Mouse (Mus musculus) forebrain, postnatal 0 days (tissue): ENCODE measurements around the gene Adgrv1. TPM values are rescaled to one million over a fixed set of nuclear protein-coding genes. Genes with fewer than 3 reads are reported as not detected.
"Not testable (repeated sequence)": the region's sequence is repeated elsewhere in the genome, so short reads cannot be mapped to it uniquely, and the experiment has no call there.

Source experiments
- ATAC-seq: fragments of 200-750 bp; cut with Nextera tagmentation; 2 replicates; pipeline ENCODE4 v1.8.0; 2017; ENCODE audit warnings: mild to moderate bottlenecking, moderate library complexity
- DNase-seq: peaks from one replicate; pipeline ENCODE4 v3.0.0-alpha.2; 2015
- H3K27ac ChIP-seq: fragments of 300-500 bp; sonication (generic); 2 replicates; pipeline ENCODE4 v1.5.1; 2014; ENCODE audit warnings: low read depth, mild to moderate bottlenecking, antibody characterized with exemption, low read length, moderate library complexity, mixed read lengths
- H3K27me3 ChIP-seq: fragments of 300-500 bp; sonication (generic); 2 replicates; pipeline ENCODE4 v1.6.1; 2014; ENCODE audit warnings: mild to moderate bottlenecking, low read length, mixed read lengths; ENCODE audit not compliant: insufficient read depth
- H3K36me3 ChIP-seq: fragments of 300-500 bp; sonication (generic); 2 replicates; pipeline ENCODE4 v1.6.1; 2014; ENCODE audit warnings: mild to moderate bottlenecking, moderate library complexity; ENCODE audit not compliant: insufficient read depth
- H3K4me1 ChIP-seq: fragments of 300-500 bp; sonication (generic); 2 replicates; pipeline ENCODE4 v1.6.1; 2014; ENCODE audit warnings: antibody characterized with exemption; ENCODE audit not compliant: insufficient read depth
- H3K4me2 ChIP-seq: fragments of 300-500 bp; sonication (generic); 2 replicates; pipeline ENCODE4 v1.6.1; 2014; ENCODE audit warnings: low read depth, mild to moderate bottlenecking, moderate library complexity
- H3K4me3 ChIP-seq: fragments of 300-500 bp; sonication (generic); 2 replicates; pipeline ENCODE4 v1.5.1; 2014; ENCODE audit warnings: low read depth, low read length, mixed read lengths
- H3K9ac ChIP-seq: fragments of 300-500 bp; sonication (generic); 2 replicates; pipeline ENCODE4 v1.6.1; 2014; ENCODE audit warnings: mild to moderate bottlenecking
- H3K9me3 ChIP-seq: fragments of 300-500 bp; sonication (generic); 2 replicates; pipeline ENCODE4 v1.6.1; 2016; ENCODE audit warnings: low read length
- CTCF ChIP-seq: sonication (generic); IDR thresholded peaks from 2 replicates; pipeline ENCODE4 v1.5.1; 2016; ENCODE audit warnings: antibody characterized with exemption, control low read depth, low read depth
- WGBS: fragments of 180-500 bp; shearing (Covaris S2); extraction: QIAGEN DNeasy Blood & Tissue Kit; methylation state at CpG from one replicate; pipeline ENCODE4 v1.1.7; 2014; 5-methylcytosine and 5-hydroxymethylcytosine counted together
- polyA plus RNA-seq: library from polyadenylated mRNA; unstranded; fragments of >200 nt; fragmentation: Nextera tagmentation; extraction: Ambion mirVana; gene quantifications from 2 replicates; pipeline ENCODE4 v1.2.1, GENCODE M21; 2015
- total RNA-seq: library from RNA; depleted of rRNA; stranded (reverse); fragments of >200 nt; gene quantifications from 2 replicates; pipeline ENCODE4 v1.2.3, GENCODE M21; 2014

The Adgrv1 gene
- total and polyA plus RNA-seq, 2 experiments from 2014 or later, result 6.1 to 13.5 TPM

DNA sequence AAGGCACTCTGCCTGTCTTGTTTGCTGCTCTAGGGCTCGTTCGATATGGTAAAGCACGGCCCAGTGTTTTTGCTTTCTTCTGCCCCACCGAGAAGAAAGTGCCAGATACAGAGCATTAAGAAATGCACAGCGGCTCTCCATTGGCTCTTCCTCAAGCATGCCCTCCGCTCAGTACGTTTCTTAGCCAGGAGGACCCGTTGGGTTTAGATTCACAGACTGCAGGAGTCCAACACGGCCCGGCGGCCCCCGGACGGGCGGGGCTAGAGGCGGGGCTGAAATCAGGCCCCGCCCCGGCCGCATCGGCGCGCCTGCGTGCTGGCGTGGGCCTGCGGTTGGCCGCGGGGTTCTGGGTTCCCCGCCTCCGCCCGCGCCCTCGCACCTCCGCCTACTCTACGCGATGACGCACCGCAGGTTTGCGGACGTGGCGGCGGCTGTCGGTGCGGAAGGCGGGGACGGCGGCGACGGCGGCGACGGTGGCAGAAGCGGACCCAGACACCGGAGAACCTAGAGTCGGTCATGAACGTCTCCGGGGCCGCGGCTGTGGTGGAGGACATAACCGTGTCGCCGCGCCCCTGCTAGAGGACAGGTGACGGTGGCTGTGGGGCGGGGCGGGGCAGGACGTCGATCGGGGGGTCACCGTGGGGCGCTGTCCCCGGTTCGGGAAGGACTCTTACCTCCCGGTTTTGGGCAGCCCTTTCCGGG lies 24.5 kb upstream of the Adgrv1 start, which contains the start of gene Lysmd3:
Lysmd3 (plus strand) TSS at position 313 of the 702 bp plus-strand sequence.
- no peaks in the 10 kb centered on the region for H3K9me3 ChIP-seq
- no peaks in the 10 kb centered on the region for H3K27me3 ChIP-seq
- under 1% methylated on average over 72 of the region's 73 CpGs for WGBS
- H3K4me3 ChIP-seq, result peak within 1 kb of the TSS; percentile 61
- peak within 1 kb of the TSS; percentile 74 for H3K9ac ChIP-seq
- DNase-seq (peak; percentile 96), ATAC-seq (peak; percentile 99)
- peak within 1 kb of the TSS; percentile 65 for H3K4me2 ChIP-seq
- TF ChIP-seq CTCF, result 0 out of 2 replicates have a peak, but pooled peaks have one; percentile 14
- peak within 1 kb of the TSS; percentile 75 for H3K27ac ChIP-seq
- H3K36me3 ChIP-seq, result no peaks in the 10 kb centered on the region
- H3K4me1 ChIP-seq, result peaks cover 13% of the 10 kb centered on the region; the same call in 1 of the 2 replicates

DNA sequence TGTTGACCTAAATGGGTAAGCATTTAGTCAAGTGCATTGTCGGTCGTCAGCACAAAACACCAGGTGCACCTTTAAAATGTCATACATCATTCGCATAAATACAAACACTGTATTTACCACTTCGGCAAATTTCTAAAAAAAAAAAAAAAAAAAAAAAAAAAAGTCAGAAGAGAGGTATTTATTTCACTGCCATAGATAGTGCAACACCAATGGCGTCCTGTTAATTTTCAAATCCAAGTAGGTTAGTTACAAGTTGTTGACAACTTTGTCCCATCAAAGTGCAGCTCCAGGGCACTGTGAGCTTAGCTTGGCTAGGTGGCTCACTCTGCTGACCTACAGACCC lies 24.0 kb upstream of the Adgrv1 start:
- Histone ChIP-seq H3K4me3 (peak overlapping the region; percentile 61), H3K9me3 (no peaks in the 10 kb centered on the region), H3K27me3 (no peaks in the 10 kb centered on the region)

DNA sequence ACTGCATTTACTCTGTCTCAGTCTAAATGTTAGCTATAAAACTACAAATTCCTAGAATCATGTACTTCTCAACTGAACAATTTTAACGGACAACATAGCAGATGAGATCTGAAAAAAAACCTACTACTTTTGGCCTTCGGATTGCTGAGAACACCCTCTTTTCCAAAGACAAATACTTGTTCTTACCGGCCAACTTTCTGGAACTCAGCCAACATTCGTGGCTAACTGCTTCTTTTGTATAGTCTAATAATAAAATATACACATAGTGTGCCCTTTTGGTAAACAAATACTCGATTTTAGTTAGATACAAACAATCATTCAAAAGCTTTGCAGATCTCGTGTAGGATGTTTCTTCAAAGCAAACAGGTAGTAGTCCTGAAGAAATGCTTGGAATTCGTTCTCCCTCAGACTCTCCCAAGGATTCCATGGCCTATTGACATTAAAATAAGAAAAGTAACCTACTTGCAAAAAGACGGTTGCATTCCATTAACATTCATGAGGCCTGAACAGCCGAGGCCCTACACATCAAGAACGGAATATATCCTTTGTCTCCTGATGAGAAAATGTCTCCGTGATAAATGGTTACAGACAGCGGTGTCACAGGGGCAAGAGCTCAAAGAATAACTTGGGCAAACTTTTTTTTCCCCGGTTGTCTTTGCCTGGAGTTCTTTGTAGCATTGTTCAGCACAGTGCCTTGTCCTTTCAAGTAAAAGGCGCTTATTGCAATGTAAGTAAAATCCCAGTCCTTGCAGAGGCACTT lies 23.3 kb upstream of the Adgrv1 start:
- Histone ChIP-seq H3K4me1 (peaks cover 13% of the 10 kb centered on the region; the same call in 1 of the 2 replicates), H3K9me3 (no peaks in the 10 kb centered on the region), H3K36me3 (no peaks in the 10 kb centered on the region), H3K27me3 (no peaks in the 10 kb centered on the region), H3K9ac (no peak overlapping the region), H3K4me3 (peak overlapping the region; percentile 61; the same call in 1 of the 2 replicates), H3K27ac (no peak overlapping the region), H3K4me2 (peak overlapping the region; percentile 65)
- DNase-seq, result peak; percentile 16
- no peak for ATAC-seq
- no peak for TF ChIP-seq CTCF
- 6% methylated on average over 14 of the region's 14 CpGs for WGBS

More for the DNA sequence above, 24.0 kb upstream of the Adgrv1 start:
- TF ChIP-seq CTCF, result no peak
- H3K4me2 ChIP-seq, result peak overlapping the region; percentile 65
- H3K36me3 ChIP-seq, result no peaks in the 10 kb centered on the region
- ATAC-seq (no peak), DNase-seq (no peak)
- peaks cover 13% of the 10 kb centered on the region; the same call in 1 of the 2 replicates for H3K4me1 ChIP-seq
- peak overlapping the region; percentile 75 for H3K27ac ChIP-seq
- H3K9ac ChIP-seq, result peak overlapping the region; percentile 74
- 14% methylated on average over 5 of the region's 5 CpGs for WGBS

GRCm38 (mm10) chr13:81650382-81650781 lies 17.4 kb upstream of the Adgrv1 start:
- H3K9me3 ChIP-seq, H3K36me3 ChIP-seq, H3K4me3 ChIP-seq, ATAC-seq, DNase-seq, H3K27me3 ChIP-seq, H3K4me2 ChIP-seq, H3K9ac ChIP-seq, H3K27ac ChIP-seq, H3K4me1 ChIP-seq: not testable (repeated sequence)
- WGBS, result 79% methylated on average over 4 of the region's 6 CpGs

DNA sequence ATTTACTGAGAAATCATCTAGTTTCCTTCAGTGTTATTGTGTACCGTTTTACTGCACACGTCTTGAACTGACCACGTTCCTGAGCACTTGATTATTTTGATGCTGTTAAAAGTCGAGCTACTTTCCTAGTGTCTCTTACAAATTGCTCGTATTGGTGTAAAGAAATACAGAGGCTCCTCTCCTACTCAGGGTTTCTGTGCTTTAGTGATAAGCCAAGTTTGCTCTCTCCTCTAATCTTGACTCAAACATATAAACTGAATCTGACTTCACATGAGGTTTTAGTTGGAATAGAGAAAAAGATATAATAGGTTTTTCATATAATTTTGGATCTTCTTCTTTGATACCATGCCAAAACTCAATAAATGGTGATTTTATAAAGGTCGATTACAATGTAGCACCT lies 13.4 kb upstream of the Adgrv1 start:
- Histone ChIP-seq H3K36me3 (no peaks in the 10 kb centered on the region), H3K27ac (no peak overlapping the region), H3K4me2 (no peak overlapping the region), H3K9me3 (no peaks in the 10 kb centered on the region), H3K4me3 (no peak overlapping the region), H3K4me1 (0 out of 2 replicates have a peak, but pooled peaks cover 4% of the 10 kb centered on the region), H3K9ac (no peak overlapping the region), H3K27me3 (no peaks in the 10 kb centered on the region)
- ATAC-seq, result no peak
- 86% methylated on average over 6 of the region's 6 CpGs for WGBS
- TF ChIP-seq CTCF, result no peak
- DNase-seq, result no peak

DNA sequence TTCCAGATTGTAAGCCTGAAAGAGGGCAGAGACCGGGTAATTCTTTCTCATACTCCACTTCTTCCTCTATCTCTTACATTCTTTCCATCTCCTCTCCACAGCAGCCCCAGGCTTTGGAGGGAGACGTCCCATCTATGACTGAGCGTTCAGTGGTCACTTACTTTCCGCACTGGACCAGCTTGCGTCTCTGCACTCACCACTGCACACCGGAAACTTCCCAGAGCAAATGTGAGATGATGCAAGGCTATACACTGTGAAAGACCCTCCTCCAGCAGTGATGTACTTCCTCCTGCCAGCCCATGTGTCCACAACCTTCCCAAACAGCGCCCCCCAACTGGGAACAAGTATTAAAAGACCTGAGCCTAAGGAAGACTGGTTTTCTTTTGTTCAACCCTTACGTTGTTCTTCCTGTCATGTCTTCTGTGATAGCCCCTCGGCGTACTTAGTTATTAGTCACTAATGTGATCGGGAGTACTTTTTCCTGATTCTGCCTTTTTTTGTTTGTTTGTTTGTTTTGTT lies 11.2 kb upstream of the Adgrv1 start:
- Histone ChIP-seq H3K36me3 (no peaks in the 10 kb centered on the region), H3K4me3 (no peak overlapping the region), H3K4me2 (no peak overlapping the region), H3K27ac (no peak overlapping the region), H3K9ac (no peak overlapping the region), H3K4me1 (0 out of 2 replicates have a peak, but pooled peaks cover 5% of the 10 kb centered on the region), H3K27me3 (no peaks in the 10 kb centered on the region), H3K9me3 (no peaks in the 10 kb centered on the region)
- WGBS, result 88% methylated on average over 11 of the region's 11 CpGs
- TF ChIP-seq CTCF, result no peak
- ATAC-seq (no peak), DNase-seq (no peak)
